Mouse (Mus musculus): ENCODE measurements around the gene Exosc2.

GRCm38 (mm10) chr2:31714780-31715179 lies 44.3 kb downstream of the Exosc2 start:
- TF ChIP-seq CTCF (IDR thresholded peaks at IDR 0.05; ENCODE audit: low read depth, low read length) (no peak), POLR2A (IDR thresholded peaks at IDR 0.05; ENCODE audit: extremely low read depth, insufficient read depth, low read length) (no peak)

Measured in liver, adult 2 months (tissue).